Mouse (Mus musculus) cerebellum, adult 2 months (tissue): Measurements from ENCODE around the gene Aph1a.

ENCODE experiments used
- CTCF ChIP-seq: fragments of 200-500 bp; IDR thresholded peaks from 2 replicates; pipeline ENCODE4 v1.5.1; 2011; ENCODE audit warnings: low read depth, mild to moderate bottlenecking, control low read depth, low read length, moderate library complexity, borderline replicate concordance; ENCODE audit not compliant: insufficient read depth
- POLR2A ChIP-seq: fragments of 200-500 bp; IDR thresholded peaks from 2 replicates; pipeline ENCODE4 v1.6.1; 2011; ENCODE audit warnings: low read length, control low read depth, borderline replicate concordance; ENCODE audit not compliant: insufficient read depth

GRCm38 (mm10) chr3:95856115-95856514 is 37.7 kb upstream of the Aph1a start:
- TF ChIP-seq POLR2A (no peak), CTCF (no peak)
